Mouse (Mus musculus) embryonic fibroblast, embryonic 13.5 days (primary cell): ENCODE results near the gene Ccdc183. TPM values are rescaled to one million over a fixed set of nuclear protein-coding genes. Genes with fewer than 3 reads are reported as not detected.
A peak's percentile ranks its signal among the peaks of the same experiment; 100 is the strongest.

Source experiments
- H3K27ac ChIP-seq: 2 replicates; pipeline ENCODE4 v1.5.1; 2012; ENCODE audit warnings: low read length, control low read depth, inconsistent platforms; ENCODE audit not compliant: insufficient read depth
- H3K4me1 ChIP-seq: 2 replicates; pipeline ENCODE4 v1.6.1; 2011; ENCODE audit warnings: low read length; ENCODE audit not compliant: control insufficient read depth, insufficient read depth
- H3K4me3 ChIP-seq: 2 replicates; pipeline ENCODE4 v1.5.1; 2011; ENCODE audit warnings: mild to moderate bottlenecking, control low read depth, low read length; ENCODE audit not compliant: insufficient read depth
- CTCF ChIP-seq: IDR thresholded peaks from 2 replicates; pipeline ENCODE4 v1.5.1; 2011; ENCODE audit warnings: mild to moderate bottlenecking, control low read depth, low read length, moderate library complexity, borderline replicate concordance; ENCODE audit not compliant: insufficient read depth
- POLR2A ChIP-seq: IDR thresholded peaks from 2 replicates; pipeline ENCODE4 v1.6.1; 2011; ENCODE audit warnings: low read depth, mild to moderate bottlenecking, control low read depth, low read length, moderate library complexity
- polyA plus RNA-seq: library from polyadenylated mRNA; stranded (reverse); fragments of >200 nt; gene quantifications from 2 replicates; pipeline ENCODE4 v1.2.4, GENCODE M21; 2011; ENCODE audit warnings: low read depth; ENCODE audit not compliant: missing spikeins, insufficient read length

Gene Ccdc183
- polyA plus RNA-seq, 1 experiment = not detected

DNA sequence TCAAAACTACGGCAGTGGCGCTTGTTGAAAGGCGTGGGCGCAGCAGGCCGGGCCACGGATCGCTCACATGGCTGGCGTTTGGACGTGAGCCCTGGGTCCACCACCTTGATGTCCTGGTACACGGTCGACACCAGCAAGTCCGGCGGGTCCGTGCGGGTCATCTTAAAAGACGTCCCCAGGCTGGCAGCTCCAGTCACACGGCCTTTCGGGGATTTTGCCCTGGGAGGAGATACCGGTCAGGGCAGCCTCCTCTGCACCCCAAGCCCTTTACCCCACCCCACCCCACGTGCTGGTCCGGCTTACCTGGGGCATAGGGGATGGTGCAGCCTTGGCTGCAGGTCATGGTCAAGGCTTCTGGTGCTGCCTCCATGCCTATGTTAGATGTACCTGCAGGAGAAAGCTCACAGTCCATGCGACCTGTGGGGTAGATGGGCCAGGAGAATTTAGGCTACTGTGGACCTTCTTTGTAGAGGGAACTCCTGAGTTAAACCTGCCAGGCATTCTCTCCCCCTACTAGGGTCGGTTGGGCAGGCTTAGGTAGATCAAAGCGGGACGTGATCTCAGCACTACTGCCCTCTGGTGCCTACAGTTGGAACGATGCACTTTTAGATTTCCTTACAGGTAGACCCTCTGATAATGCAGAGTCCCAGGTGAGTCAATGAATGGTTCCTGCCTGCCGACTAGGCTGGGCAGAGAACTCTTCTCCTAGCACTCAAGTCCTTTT lies 37.6 kb downstream of the Ccdc183 start:
- H3K27ac ChIP-seq = no peak overlapping the region
- peaks cover 6% of the 10 kb centered on the region; the same call in 1 of the 2 replicates for H3K4me1 ChIP-seq
- no peak overlapping the region for H3K4me3 ChIP-seq
- TF ChIP-seq POLR2A (no peak), CTCF (peak; percentile 59; the same call in 1 of the 2 replicates)

DNA sequence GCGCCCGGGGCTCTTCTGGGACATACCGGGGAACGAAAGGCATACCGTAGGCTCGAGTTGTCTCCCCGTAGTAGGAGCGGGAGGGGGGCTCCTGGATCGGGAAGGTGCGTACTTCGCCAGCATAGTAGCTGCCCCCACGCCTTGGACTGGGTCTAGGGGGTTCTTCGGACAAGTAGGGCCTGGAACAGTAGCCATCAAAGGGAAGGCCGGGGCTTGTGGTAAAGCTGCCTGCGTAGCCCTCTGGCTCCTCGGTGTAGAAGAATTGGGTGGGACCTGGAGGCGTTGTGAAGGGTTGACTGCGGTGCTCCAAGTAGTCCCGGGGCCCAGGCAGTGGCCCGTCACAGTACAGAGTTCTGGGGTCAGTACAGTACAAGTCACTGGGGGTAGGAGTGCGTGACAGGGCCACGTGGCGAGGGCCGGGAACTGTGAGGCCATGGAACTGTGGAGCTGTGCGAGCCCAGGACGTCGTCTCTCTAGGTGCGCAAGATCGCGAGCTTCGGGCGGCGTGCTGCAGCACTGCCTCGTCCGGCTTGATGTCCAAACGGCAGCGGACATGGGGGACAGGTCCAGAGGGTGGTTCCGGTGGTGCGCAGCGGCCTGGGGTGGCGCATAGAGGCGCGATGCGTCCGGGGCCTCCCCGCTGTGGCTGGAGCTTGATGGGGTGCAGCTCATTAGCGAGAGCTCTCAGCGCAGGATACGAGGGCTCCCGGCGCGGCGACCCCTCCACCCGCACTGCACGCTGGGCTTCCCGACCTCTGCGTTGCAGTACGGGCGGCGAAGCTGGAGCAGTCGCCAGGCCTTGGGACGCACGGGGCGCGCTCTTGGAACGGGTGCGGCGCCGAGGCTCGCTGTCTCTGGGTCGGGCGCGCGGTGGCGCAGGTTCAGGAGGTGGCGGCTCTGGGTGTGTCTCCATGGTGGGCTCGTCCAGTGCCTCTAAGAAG lies 38.4 kb downstream of the Ccdc183 start:
- Histone ChIP-seq H3K4me1 (peaks cover 6% of the 10 kb centered on the region; the same call in 1 of the 2 replicates), H3K4me3 (no peak overlapping the region), H3K27ac (no peak overlapping the region)

DNA sequence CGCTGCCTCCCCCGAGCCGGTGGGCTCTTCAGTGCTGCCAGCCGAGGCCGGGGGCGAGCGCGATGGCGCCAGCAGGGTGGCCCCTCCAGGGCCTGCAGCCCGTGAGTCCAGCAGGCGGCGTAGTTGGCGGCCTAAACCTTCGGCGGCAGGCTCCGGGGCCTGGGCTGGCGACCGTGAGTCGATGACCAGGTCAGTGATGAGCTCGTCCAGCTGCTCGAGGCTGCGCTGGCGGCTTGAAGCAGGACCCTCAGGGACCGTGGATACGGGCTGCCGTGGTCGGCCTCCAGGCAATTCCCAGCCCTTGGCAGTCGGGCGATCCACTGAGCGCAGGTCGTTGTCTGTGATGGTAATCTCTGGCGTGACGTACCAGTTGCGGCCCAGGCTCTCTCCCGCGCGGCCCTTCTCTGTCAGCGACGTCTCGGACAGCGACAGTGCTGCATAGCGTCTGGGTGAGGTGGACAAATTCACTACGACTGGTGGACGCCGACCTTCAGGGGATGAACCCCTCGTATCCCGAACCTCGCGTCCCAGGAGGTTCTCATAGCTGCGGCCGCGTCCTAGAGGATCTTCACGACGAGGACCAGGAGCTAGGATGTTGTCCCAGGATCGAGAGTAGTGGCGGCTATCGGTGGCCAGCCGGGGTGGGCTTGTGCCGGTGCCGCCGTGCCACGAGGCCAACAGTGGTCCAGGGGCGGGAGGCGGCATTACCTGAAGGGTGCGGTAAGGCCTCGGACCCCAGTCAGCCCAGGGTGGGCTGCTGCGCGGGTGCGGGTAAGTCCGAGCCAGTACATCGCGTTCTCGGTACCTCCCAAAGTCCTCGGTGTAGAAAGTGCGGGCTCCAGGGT lies 39.3 kb downstream of the Ccdc183 start:
- Histone ChIP-seq H3K4me3 (no peak overlapping the region), H3K27ac (no peak overlapping the region), H3K4me1 (peaks cover 6% of the 10 kb centered on the region; the same call in 1 of the 2 replicates)
- TF ChIP-seq CTCF = 0 out of 2 replicates have a peak, but pooled peaks have one; percentile 10
- TF ChIP-seq POLR2A = no peak

More for the DNA sequence above, 38.4 kb downstream of the Ccdc183 start:
- no peak for TF ChIP-seq POLR2A
- no peak for TF ChIP-seq CTCF

GRCm38 (mm10) chr2:25576965-25577891 lies 40.2 kb downstream of the Ccdc183 start:
- Histone ChIP-seq H3K4me1 (peaks cover 6% of the 10 kb centered on the region; the same call in 1 of the 2 replicates), H3K27ac (no peak overlapping the region), H3K4me3 (no peak overlapping the region)
- no peak for TF ChIP-seq POLR2A
- no peak for TF ChIP-seq CTCF

GRCm38 (mm10) chr2:25576028-25576850 lies 41.2 kb downstream of the Ccdc183 start:
- TF ChIP-seq POLR2A = no peak
- no peak for TF ChIP-seq CTCF
- Histone ChIP-seq H3K4me3 (no peak overlapping the region), H3K4me1 (peaks cover 6% of the 10 kb centered on the region; the same call in 1 of the 2 replicates), H3K27ac (no peak overlapping the region)

- Histone ChIP-seq H3K27ac (no peak overlapping the region), H3K4me3 (no peak overlapping the region), H3K4me1 (peaks cover 6% of the 10 kb centered on the region; the same call in 1 of the 2 replicates)
- no peak for TF ChIP-seq CTCF
- no peak for TF ChIP-seq POLR2A
These were observed 41.9 kb downstream of the Ccdc183 start for GRCm38 (mm10) chr2:25575432-25576027.

- Histone ChIP-seq H3K4me1 (peaks cover 6% of the 10 kb centered on the region; the same call in 1 of the 2 replicates), H3K27ac (peak within 1 kb of the TSS; percentile 78), H3K4me3 (peak within 1 kb of the TSS; percentile 52)
- TF ChIP-seq POLR2A = peak; percentile 79
- TF ChIP-seq CTCF = no peak
These were observed 42.7 kb downstream of the Ccdc183 start, which contains the start of the genes Mamdc4 and Phpt1 for GRCm38 (mm10) chr2:25574579-25575431. TSS of gene Mamdc4 (minus strand) at chr2:25574845. TSS of gene Phpt1 (minus strand) at chr2:25575224.
